Mouse (Mus musculus): ENCODE results near the gene Gm15080. TPM values are rescaled to one million over a fixed set of nuclear protein-coding genes. Genes with fewer than 3 reads are reported as not detected.
"Not testable (repeated sequence)": the region's sequence is repeated elsewhere in the genome, so short reads cannot be mapped to it uniquely, and the experiment has no call there.

Gm15080 gene
- polyA plus RNA-seq (2017; shearing (Covaris generic)): not detected

GRCm38 (mm10) chrX:147992693-147993092 lies at the start of gene Gm15080:
Gene Gm15080, plus strand, starts transcription at chrX:147992993.
- ATAC-seq: not testable (repeated sequence)

Other genes with a start within 250 kb of the Gm15080 start
- gene Gm15128, start 227.0 kb upstream of the Gm15080 start, polyA plus RNA-seq (2017; shearing (Covaris generic)): not detected
- gene Gm15107, start 187.7 kb downstream of the Gm15080 start, polyA plus RNA-seq (2017; shearing (Covaris generic)): not detected

Measured in CD4-positive, CD25-positive, alpha-beta regulatory T cell, adult 4 months (primary cell).